Mouse (Mus musculus): Measurements from ENCODE around the gene Arvcf. TPM values are rescaled to one million over a fixed set of nuclear protein-coding genes. Genes with fewer than 3 reads are reported as not detected.

Arvcf gene
- polyA plus RNA-seq, 1 experiment: 52.3 TPM

DNA sequence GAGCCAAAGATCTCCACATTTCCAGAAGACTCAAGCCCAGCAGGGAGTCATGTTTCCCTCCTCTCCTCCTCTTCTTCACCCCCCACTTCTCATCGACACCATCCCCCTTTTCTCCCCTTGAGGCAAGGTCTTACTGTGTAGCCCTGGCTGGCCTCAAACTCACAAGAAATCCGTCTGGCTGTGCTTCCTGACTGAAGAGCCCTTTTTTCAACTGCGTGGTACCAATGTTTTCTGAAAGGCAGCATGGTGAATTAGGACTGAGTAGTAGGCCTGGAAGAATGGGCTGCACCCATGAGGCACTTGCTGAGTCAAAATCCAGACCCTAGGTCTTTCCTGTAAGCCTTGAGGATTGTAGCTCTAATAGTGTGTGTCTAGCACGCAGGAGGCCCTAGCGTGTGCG lies 42.4 kb downstream of the Arvcf start:
- DNase-seq: no peak
- WGBS: 97% methylated on average over 6 of the region's 6 CpGs
- H3K27ac ChIP-seq (ENCODE audit: control insufficient read depth, insufficient read depth, low read length): no peak overlapping the region
- no peak overlapping the region for H3K4me3 ChIP-seq (ENCODE audit: control insufficient read depth, insufficient read depth, low read length)
- peaks cover 44% of the 10 kb centered on the region for H3K4me1 ChIP-seq (replicated peaks; ENCODE audit: control insufficient read depth, insufficient read depth, low read length)
- no peaks in the 10 kb centered on the region for H3K36me3 ChIP-seq (ENCODE audit: control insufficient read depth, insufficient read depth, low read length)
- H3K27me3 ChIP-seq (ENCODE audit: control insufficient read depth, insufficient read depth, low read length): no peaks in the 10 kb centered on the region
- TF ChIP-seq POLR2A (IDR thresholded peaks at IDR 0.05; ENCODE audit: control insufficient read depth, extremely low read depth, insufficient read depth, low read length, poor library complexity) (no peak), CTCF (IDR thresholded peaks at IDR 0.05; ENCODE audit: borderline replicate concordance, control insufficient read depth, extremely low read depth, insufficient read depth, low read length, poor library complexity) (no peak)

DNA sequence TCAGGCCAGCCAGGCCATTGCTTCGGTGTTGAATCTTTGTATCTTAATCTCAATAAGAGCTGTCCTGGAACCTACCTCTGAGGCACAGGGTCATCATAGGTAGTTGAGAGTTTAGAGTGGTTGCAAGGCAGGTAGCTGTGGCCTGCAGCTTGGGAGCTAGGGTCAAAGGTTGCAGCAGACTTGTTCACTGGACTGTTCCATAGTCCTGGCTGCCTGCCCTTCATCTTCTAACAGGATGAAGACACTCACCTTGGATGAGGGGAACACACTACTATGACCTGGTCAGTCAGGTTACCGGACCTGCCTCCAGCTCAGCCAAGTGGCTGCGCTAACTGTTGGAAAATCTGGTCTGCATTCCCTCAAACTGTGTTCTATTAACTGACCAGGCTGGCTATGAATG lies 43.1 kb downstream of the Arvcf start:
- no peak for DNase-seq
- H3K36me3 ChIP-seq (ENCODE audit: control insufficient read depth, insufficient read depth, low read length): no peaks in the 10 kb centered on the region
- peaks cover 44% of the 10 kb centered on the region for H3K4me1 ChIP-seq (replicated peaks; ENCODE audit: control insufficient read depth, insufficient read depth, low read length)
- TF ChIP-seq CTCF (IDR thresholded peaks at IDR 0.05; ENCODE audit: borderline replicate concordance, control insufficient read depth, extremely low read depth, insufficient read depth, low read length, poor library complexity): no peak
- WGBS: 97% methylated on average over 3 of the region's 3 CpGs
- no peaks in the 10 kb centered on the region for H3K27me3 ChIP-seq (ENCODE audit: control insufficient read depth, insufficient read depth, low read length)
- no peak overlapping the region for H3K4me3 ChIP-seq (ENCODE audit: control insufficient read depth, insufficient read depth, low read length)
- no peak overlapping the region for H3K27ac ChIP-seq (ENCODE audit: control insufficient read depth, insufficient read depth, low read length)

DNA sequence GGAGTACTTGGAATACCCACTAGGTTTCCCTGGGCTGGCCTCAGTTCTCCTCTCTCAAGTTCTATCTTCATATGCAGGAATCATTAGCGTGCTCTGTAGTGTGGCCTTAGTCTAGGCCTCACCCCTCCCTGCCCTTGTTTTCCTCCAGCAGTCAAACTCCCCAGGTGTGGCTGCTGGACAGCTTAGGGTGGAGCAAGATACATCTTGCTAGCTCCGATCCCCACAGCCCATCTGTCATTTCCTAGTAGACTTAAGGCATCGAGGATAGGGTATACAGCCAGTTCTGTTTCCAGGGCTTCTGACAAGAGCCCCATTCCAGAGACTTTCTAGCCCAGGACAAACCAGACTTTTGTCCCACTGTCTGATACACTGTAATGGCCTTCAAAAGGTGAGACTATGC lies 43.7 kb downstream of the Arvcf start:
- 92% methylated on average over 3 of the region's 3 CpGs for WGBS
- H3K36me3 ChIP-seq (ENCODE audit: control insufficient read depth, insufficient read depth, low read length): no peaks in the 10 kb centered on the region
- no peak overlapping the region for H3K27ac ChIP-seq (ENCODE audit: control insufficient read depth, insufficient read depth, low read length)
- H3K27me3 ChIP-seq (ENCODE audit: control insufficient read depth, insufficient read depth, low read length): no peaks in the 10 kb centered on the region
- peaks cover 44% of the 10 kb centered on the region for H3K4me1 ChIP-seq (replicated peaks; ENCODE audit: control insufficient read depth, insufficient read depth, low read length)
- no peak for TF ChIP-seq POLR2A (IDR thresholded peaks at IDR 0.05; ENCODE audit: control insufficient read depth, extremely low read depth, insufficient read depth, low read length, poor library complexity)
- TF ChIP-seq CTCF (IDR thresholded peaks at IDR 0.05; ENCODE audit: borderline replicate concordance, control insufficient read depth, extremely low read depth, insufficient read depth, low read length, poor library complexity): no peak
- H3K4me3 ChIP-seq (ENCODE audit: control insufficient read depth, insufficient read depth, low read length): no peak overlapping the region
- DNase-seq: no peak

DNA sequence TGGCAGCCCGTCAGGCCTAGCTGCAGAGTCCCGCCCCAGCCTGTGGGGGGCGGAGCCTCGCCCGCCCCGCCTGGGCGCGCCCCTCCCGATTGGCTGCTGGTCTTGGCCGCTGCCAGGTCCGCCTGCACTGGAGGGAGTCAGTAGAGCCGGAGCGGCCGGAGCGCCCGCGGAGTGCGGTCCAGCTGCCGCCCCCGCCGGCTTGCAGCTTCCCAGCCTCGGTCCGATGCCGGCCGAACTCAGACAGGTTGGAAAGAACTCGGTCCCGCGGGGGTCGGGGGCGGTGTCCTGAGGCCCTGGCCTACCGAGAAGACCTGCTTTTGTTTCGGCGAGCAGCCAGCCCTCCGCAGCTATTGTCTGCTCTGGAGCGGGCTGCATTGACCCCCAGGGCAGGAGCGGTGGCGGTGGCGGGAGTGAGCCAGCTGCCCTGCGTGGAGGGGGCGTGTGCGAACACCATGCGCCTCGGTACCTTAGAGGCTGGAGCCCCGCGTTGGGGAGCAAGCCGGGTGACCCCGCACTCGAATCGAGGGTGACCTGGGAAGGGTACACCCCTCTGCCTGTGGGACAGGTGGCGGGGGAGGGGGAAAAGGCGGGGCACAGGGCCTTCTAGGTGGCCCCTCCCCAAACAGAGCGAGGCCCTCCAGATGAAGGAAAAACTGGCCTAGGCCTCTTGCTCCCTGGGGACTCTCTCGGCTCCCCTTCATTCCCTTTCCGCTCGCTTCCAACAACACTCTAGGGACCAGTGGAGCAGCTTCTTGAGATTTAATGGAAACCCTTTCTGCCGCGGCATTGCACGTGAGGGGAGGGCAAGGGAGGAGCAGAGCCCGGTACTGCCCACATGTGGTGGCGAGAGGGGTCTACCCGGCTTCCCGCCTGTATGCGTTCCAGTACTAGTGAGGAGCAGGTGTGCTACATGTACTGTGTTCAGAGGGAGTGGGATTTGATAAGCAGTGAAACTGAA lies 44.8 kb downstream of the Arvcf start:
- H3K27ac ChIP-seq (ENCODE audit: control insufficient read depth, insufficient read depth, low read length): no peak overlapping the region
- under 1% methylated on average over 63 of the region's 63 CpGs for WGBS
- H3K4me3 ChIP-seq (ENCODE audit: control insufficient read depth, insufficient read depth, low read length): peak overlapping the region; percentile 98
- H3K27me3 ChIP-seq (ENCODE audit: control insufficient read depth, insufficient read depth, low read length): no peaks in the 10 kb centered on the region
- H3K36me3 ChIP-seq (ENCODE audit: control insufficient read depth, insufficient read depth, low read length): peaks cover 6% of the 10 kb centered on the region; the same call in 1 of the 2 replicates
- peak; percentile 67; the same call in 1 of the 2 replicates for TF ChIP-seq CTCF (IDR thresholded peaks at IDR 0.05; ENCODE audit: borderline replicate concordance, control insufficient read depth, extremely low read depth, insufficient read depth, low read length, poor library complexity)
- TF ChIP-seq POLR2A (IDR thresholded peaks at IDR 0.05; ENCODE audit: control insufficient read depth, extremely low read depth, insufficient read depth, low read length, poor library complexity): no peak
- H3K4me1 ChIP-seq (replicated peaks; ENCODE audit: control insufficient read depth, insufficient read depth, low read length): peaks cover 38% of the 10 kb centered on the region
- DNase-seq: peak; percentile 87

DNA sequence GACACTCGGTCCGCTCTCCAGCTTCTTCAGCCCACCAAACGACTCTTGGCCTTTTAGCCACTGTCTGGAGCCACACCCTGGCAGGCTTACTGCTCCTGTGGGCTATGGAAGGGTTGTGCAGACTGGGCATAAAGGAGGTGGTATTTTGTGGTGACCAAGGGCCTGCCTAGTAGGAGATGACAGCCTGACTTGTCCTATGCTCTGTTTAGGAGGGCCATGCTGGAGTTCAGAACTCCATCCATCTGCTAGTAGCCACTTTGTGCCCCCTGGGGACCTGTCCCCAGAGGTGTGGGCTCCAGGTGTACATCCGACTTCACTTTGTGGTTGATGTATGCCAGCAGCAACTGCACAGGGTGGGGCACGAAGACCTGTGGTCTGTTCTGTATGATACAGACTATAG lies 45.6 kb downstream of the Arvcf start:
- Histone ChIP-seq H3K4me3 (ENCODE audit: control insufficient read depth, insufficient read depth, low read length) (no peak overlapping the region), H3K4me1 (replicated peaks; ENCODE audit: control insufficient read depth, insufficient read depth, low read length) (peaks cover 29% of the 10 kb centered on the region), H3K36me3 (ENCODE audit: control insufficient read depth, insufficient read depth, low read length) (peaks cover 6% of the 10 kb centered on the region; the same call in 1 of the 2 replicates), H3K27ac (ENCODE audit: control insufficient read depth, insufficient read depth, low read length) (no peak overlapping the region), H3K27me3 (ENCODE audit: control insufficient read depth, insufficient read depth, low read length) (no peaks in the 10 kb centered on the region)
- TF ChIP-seq CTCF (IDR thresholded peaks at IDR 0.05; ENCODE audit: borderline replicate concordance, control insufficient read depth, extremely low read depth, insufficient read depth, low read length, poor library complexity): no peak
- TF ChIP-seq POLR2A (IDR thresholded peaks at IDR 0.05; ENCODE audit: control insufficient read depth, extremely low read depth, insufficient read depth, low read length, poor library complexity): no peak
- DNase-seq: no peak
- WGBS: 60% methylated on average over 5 of the region's 5 CpGs

DNA sequence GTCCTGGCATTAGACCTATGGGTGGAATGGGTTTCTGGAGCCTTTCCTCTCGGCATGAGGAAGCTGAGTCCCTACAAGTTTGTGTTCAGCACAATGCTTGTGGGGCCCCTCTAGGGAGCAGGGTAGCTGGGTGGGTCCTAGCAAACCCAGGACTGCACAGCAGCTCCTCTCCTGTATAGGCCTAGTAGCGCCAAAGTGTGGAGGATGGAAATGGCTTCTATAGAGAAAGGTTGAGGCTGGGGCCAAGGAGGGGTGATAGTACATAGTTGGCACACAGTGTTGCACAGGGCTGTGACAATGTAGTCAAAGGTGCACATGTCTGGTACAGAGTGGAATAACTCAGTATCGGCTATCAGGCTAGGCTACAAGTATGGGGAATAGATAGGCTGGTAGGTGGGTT lies 46.1 kb downstream of the Arvcf start:
- Histone ChIP-seq H3K4me1 (replicated peaks; ENCODE audit: control insufficient read depth, insufficient read depth, low read length) (peaks cover 25% of the 10 kb centered on the region), H3K27ac (ENCODE audit: control insufficient read depth, insufficient read depth, low read length) (no peak overlapping the region), H3K4me3 (ENCODE audit: control insufficient read depth, insufficient read depth, low read length) (no peak overlapping the region), H3K36me3 (ENCODE audit: control insufficient read depth, insufficient read depth, low read length) (peaks cover 6% of the 10 kb centered on the region; the same call in 1 of the 2 replicates), H3K27me3 (ENCODE audit: control insufficient read depth, insufficient read depth, low read length) (no peaks in the 10 kb centered on the region)
- WGBS: 94% methylated on average over 3 of the region's 3 CpGs
- no peak for DNase-seq
- TF ChIP-seq POLR2A (IDR thresholded peaks at IDR 0.05; ENCODE audit: control insufficient read depth, extremely low read depth, insufficient read depth, low read length, poor library complexity) (no peak), CTCF (IDR thresholded peaks at IDR 0.05; ENCODE audit: borderline replicate concordance, control insufficient read depth, extremely low read depth, insufficient read depth, low read length, poor library complexity) (no peak)
